Mouse (Mus musculus) liver, embryonic 13.5 days (tissue): Measurements from ENCODE around the gene Chuk. TPM values are rescaled to one million over a fixed set of nuclear protein-coding genes. Genes with fewer than 3 reads are reported as not detected.
"Not testable (repeated sequence)": the region's sequence is repeated elsewhere in the genome, so short reads cannot be mapped to it uniquely, and the experiment has no call there.

ENCODE experiments used
- ATAC-seq: fragments of 200-750 bp; cut with Nextera tagmentation; 2 replicates; pipeline ENCODE4 v1.8.0; 2017; ENCODE audit warnings: low read depth, mild to moderate bottlenecking, moderate number of reproducible peaks, moderate library complexity
- DNase-seq: peaks from one replicate; pipeline ENCODE4 v3.0.0; 2022
- H3K27ac ChIP-seq: fragments of 300-500 bp; sonication (generic); 2 replicates; pipeline ENCODE4 v1.5.1; 2015; ENCODE audit warnings: moderate library complexity, mild to moderate bottlenecking, inconsistent platforms
- H3K27me3 ChIP-seq: fragments of 300-500 bp; sonication (generic); 2 replicates; pipeline ENCODE4 v1.6.1; 2015; ENCODE audit warnings: mild to moderate bottlenecking, inconsistent platforms
- H3K36me3 ChIP-seq: fragments of 300-500 bp; sonication (generic); 2 replicates; pipeline ENCODE4 v1.6.1; 2015; ENCODE audit warnings: mild to moderate bottlenecking, inconsistent platforms
- H3K4me1 ChIP-seq: fragments of 300-500 bp; sonication (generic); replicated peaks from 2 replicates; pipeline ENCODE4 v1.6.1; 2015; ENCODE audit warnings: inconsistent platforms
- H3K4me2 ChIP-seq: fragments of 300-500 bp; sonication (generic); 2 replicates; pipeline ENCODE4 v1.6.1; 2015; ENCODE audit warnings: inconsistent platforms, mild to moderate bottlenecking, moderate library complexity
- H3K4me3 ChIP-seq: fragments of 300-500 bp; sonication (generic); replicated peaks from 2 replicates; pipeline ENCODE4 v1.5.1; 2015; ENCODE audit warnings: mild to moderate bottlenecking, inconsistent platforms
- H3K9ac ChIP-seq: fragments of 300-500 bp; sonication (generic); 2 replicates; pipeline ENCODE4 v1.6.1; 2015; ENCODE audit warnings: mild to moderate bottlenecking, inconsistent platforms
- H3K9me3 ChIP-seq: fragments of 300-500 bp; sonication (generic); replicated peaks from 2 replicates; pipeline ENCODE4 v1.6.1; 2016; ENCODE audit warnings: inconsistent platforms
- WGBS: fragments of 180-500 bp; shearing (Covaris S2); methylation state at CpG from one replicate; pipeline ENCODE4 v1.1.7; 2015; ENCODE audit not compliant: insufficient replicate concordance; 5-methylcytosine and 5-hydroxymethylcytosine counted together
- polyA plus RNA-seq: library from polyadenylated mRNA; unstranded; fragments of >200 nt; fragmentation: Nextera tagmentation; extraction: Ambion mirVana; gene quantifications from 2 replicates; pipeline ENCODE4 v1.2.1, GENCODE M21; 2015

Chuk gene
- polyA plus RNA-seq, 1 experiment from 2014 or later = 21.2 TPM

DNA sequence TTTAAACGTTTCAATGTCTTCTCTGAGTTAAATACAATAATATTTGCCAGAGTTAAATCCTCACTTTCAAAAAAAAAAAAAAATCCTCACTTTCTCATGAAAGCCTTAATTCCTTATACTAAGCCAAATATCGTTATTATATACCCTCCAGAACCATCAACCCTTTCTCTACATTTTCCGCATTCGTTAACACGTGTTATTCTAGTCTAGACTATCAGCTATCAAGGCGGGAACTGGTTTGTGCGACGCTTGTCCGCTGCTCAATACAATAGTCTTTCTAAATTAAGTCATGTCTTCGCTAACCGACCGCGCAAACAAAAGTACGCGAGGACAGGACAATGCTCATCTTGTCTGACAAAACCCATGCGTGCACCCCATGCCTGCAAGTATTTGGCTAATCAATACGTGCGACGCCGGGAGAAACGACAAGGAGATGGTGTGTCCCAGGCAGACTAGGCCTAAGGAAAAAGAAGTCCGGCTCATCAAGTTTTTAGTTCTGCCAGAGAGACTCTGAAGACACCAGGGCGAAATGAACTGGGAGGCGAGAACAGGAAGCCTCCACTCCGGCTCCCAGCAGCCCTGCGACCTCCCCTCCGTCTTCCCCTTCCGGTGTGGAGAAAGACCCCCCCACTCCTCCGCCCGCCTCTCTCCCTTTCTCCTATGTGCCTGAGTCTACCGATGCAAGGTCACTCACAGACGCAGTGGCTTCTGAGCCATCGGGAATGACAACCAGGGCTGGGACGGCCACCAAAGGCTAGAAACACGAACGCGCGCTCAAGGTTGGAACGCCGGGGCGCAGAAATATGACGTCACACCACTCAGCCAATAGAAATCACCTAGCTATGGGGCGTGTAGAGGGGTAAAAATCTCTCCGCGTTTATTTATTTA lies 28.0 kb upstream of the Chuk start, which contains the start of gene Cwf19l1:
Gene Cwf19l1 (minus strand): TSS at position 805 of the 888 bp plus-strand sequence.
- WGBS = under 1% methylated on average over 45 of the region's 45 CpGs
- H3K9ac ChIP-seq = peak within 1 kb of the TSS; percentile 78
- peak within 1 kb of the TSS; percentile 79 for H3K27ac ChIP-seq
- ATAC-seq (peak; percentile 83), DNase-seq (peak; percentile 66)
- peak within 1 kb of the TSS; percentile 73 for H3K4me2 ChIP-seq
- H3K27me3 ChIP-seq = no peaks in the 10 kb centered on the region
- H3K4me1 ChIP-seq = peaks cover 22% of the 10 kb centered on the region
- H3K9me3 ChIP-seq = no peaks in the 10 kb centered on the region
- H3K36me3 ChIP-seq = peaks cover 44% of the 10 kb centered on the region
- H3K4me3 ChIP-seq = peak within 1 kb of the TSS; percentile 74

DNA sequence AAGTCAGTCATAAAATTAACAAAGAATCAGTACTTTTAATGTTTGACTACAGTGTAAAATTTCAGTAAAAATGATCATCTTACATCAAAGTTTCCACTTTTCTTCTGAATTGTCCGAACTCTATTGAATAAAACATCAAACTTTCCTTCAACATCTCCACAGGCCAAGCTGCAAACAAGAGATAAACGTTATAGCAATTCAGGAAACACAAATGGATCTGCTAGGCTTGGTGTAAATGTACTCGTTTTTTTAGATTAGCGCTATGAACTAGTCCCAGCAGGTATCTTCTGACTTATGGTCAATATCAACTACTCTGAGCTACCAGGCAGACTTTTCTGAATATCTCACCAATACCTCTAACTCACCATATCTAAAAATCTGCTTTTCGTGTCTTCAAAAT lies 25.6 kb upstream of the Chuk start:
- Histone ChIP-seq H3K4me1 (peaks cover 22% of the 10 kb centered on the region), H3K9ac (no peak overlapping the region), H3K4me2 (no peak overlapping the region), H3K27me3 (no peaks in the 10 kb centered on the region), H3K27ac (no peak overlapping the region), H3K4me3 (no peak overlapping the region), H3K9me3 (no peaks in the 10 kb centered on the region), H3K36me3 (peaks cover 50% of the 10 kb centered on the region)
- ATAC-seq (no peak), DNase-seq (no peak)
- WGBS = 68% methylated on average over 5 of the region's 5 CpGs

DNA sequence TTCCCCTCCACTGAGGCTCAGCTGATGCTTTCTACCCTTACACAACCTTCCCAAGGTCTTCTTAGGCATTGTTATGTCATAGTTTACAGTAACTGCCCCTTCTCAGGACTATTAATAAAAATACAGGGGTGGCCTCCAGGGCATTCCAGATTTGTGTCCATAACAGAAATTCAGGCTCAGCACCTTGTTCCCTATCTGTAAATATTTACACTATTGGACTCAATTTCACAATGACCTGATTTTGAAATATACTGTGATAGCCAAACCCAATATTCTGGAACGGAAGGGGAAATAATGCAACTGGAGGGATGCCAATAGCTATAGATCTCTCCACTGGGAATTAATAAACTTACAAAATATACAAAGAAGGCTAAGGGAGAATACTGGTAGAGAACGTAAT lies 21.3 kb upstream of the Chuk start:
- no peaks in the 10 kb centered on the region for H3K27me3 ChIP-seq
- H3K9me3 ChIP-seq = no peaks in the 10 kb centered on the region
- H3K9ac ChIP-seq = no peak overlapping the region
- H3K4me1 ChIP-seq = peaks cover 4% of the 10 kb centered on the region; the same call in 1 of the 2 replicates
- H3K27ac ChIP-seq = no peak overlapping the region
- WGBS = 81% methylated on average over 2 of the region's 2 CpGs
- DNase-seq (no peak), ATAC-seq (no peak)
- H3K4me2 ChIP-seq = no peak overlapping the region
- peaks cover 89% of the 10 kb centered on the region for H3K36me3 ChIP-seq
- H3K4me3 ChIP-seq = no peak overlapping the region

DNA sequence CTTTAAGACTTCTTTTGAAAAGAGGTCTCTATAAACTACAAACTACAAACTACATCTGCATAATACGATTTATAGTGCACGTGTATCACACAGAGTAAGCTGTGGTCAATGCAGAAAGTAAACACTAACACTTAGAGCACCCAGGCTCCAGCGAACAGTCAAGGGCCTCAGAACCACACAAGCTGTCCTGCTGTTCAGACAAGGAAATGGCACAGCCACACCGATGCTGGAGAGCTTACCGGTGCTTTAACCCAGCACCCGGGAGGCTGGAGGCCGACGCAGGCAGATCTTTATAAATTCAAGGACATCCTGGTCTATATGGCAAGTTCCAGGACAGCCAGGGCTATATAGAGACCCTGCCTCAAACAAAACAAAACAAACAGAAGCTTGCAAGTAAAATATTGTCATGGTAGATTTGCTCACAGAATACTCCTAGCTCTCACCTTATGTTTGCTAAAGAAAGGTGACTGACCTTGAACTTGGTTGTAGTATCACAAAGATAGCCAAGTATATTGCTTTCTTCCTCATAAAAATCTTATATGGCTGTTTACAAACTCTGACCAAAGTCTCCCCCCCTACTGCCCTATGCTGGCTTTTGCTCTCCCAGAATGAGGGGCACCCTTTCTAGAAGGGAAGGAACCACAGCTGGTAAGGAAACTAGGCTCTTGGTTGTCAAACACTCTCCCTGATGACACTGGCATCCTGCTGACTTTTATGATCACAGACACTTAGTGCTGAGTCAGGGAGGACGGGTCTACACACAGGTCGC lies 20.6 kb upstream of the Chuk start:
- DNase-seq = no peak
- ATAC-seq = no peak

DNA sequence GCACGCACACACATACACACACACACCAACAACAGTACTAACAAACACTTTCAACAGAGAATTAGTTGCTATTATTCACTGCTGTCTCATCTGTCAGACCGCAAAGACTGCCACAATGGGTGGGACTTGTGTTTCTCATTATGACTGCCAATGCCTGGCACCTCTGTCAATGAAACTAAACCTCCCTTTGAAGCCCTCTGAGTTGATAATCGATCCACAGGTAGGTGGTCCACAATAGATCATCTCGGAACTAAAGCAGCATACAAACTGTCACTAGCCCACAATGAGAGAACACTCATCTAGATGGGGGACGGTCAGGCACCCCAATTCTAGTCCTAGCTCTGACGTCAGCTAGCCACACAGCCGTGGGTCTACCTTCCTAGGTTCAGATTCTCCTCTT lies 13.9 kb upstream of the Chuk start:
- Histone ChIP-seq H3K9ac (no peak overlapping the region), H3K27ac (no peak overlapping the region), H3K4me2 (no peak overlapping the region), H3K4me1 (0 out of 2 replicates have a peak, but pooled peaks cover 3% of the 10 kb centered on the region), H3K4me3 (no peak overlapping the region), H3K9me3 (no peaks in the 10 kb centered on the region), H3K36me3 (peaks cover 92% of the 10 kb centered on the region), H3K27me3 (no peaks in the 10 kb centered on the region)
- ATAC-seq (no peak), DNase-seq (no peak)
- WGBS = 87% methylated on average over 7 of the region's 7 CpGs

More for the DNA sequence above, 20.6 kb upstream of the Chuk start:
- 87% methylated on average over 10 of the region's 10 CpGs for WGBS
- Histone ChIP-seq H3K9me3 (no peaks in the 10 kb centered on the region), H3K27me3 (no peaks in the 10 kb centered on the region), H3K27ac (no peak overlapping the region), H3K4me3 (no peak overlapping the region), H3K9ac (no peak overlapping the region), H3K36me3 (peaks cover 91% of the 10 kb centered on the region), H3K4me1 (no peaks in the 10 kb centered on the region), H3K4me2 (no peak overlapping the region)

DNA sequence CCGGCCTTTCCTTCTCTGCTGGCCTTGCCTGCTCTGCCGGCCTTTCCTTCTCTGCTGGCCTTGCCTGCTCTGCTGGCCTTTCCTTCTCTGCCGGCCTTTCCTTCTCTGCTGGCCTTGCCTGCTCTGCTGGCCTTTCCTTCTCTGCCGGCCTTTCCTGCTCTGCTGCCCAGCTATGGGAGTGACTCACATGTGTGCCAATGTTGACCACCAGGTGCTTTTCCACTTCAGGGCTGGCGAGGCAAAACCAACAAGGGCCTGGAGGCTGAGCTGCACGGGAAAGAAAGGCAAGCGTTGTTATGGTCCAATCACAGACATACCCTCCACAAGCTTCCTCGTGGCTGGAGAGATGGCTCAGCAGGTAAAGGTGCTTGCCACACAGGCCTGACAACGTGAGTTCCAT lies 13.4 kb upstream of the Chuk start:
- ATAC-seq, H3K4me3 ChIP-seq, H3K9me3 ChIP-seq, H3K4me1 ChIP-seq, H3K27ac ChIP-seq, H3K4me2 ChIP-seq, DNase-seq, H3K27me3 ChIP-seq, H3K9ac ChIP-seq: not testable (repeated sequence)
- H3K36me3 ChIP-seq = peaks cover 94% of the 10 kb centered on the region
- 85% methylated on average over 9 of the region's 9 CpGs for WGBS

DNA sequence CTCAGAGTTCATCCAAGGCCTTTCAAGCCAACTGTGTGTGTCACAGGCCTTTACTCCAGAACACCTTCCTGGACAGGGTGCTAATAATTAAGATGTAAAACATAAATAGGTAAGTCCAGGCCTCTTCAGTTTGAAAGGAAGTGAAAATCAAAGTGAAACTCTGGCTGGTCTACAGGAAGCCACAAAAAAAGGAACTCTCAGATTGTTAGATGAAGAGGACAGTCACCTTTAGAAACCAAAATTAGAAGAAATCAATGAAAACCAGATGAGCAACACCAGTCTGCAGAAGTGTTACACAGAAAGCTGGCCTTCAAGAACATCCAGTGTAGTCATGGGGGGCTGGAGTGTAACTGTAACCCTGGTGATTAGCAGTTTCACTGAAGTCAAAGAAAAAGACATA lies 10.5 kb upstream of the Chuk start:
- Histone ChIP-seq H3K9me3 (no peaks in the 10 kb centered on the region), H3K27ac (no peak overlapping the region), H3K9ac (no peak overlapping the region), H3K27me3 (no peaks in the 10 kb centered on the region), H3K4me1 (0 out of 2 replicates have a peak, but pooled peaks cover 3% of the 10 kb centered on the region), H3K4me2 (no peak overlapping the region), H3K36me3 (peaks cover 92% of the 10 kb centered on the region), H3K4me3 (no peak overlapping the region)
- ATAC-seq (no peak), DNase-seq (no peak)

DNA sequence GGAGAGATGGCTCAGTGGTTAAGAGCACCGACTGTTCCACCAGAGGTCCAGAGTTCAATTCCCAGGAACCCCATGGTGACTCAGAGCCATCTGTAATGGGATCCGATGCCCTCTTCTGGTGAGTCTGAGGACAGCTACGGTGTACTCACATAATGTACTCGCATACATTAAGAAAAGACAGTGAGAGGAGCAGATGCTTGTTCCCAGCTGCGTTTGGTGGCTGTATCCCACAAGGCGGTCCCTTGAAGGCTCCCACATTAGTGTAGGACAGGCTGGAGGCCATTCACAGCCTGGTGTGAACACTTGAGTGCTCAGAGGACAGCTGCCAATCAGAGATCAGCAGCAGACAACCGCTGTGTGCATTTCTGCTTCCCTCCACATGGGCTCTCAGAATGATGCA lies 4.4 kb upstream of the Chuk start:
- H3K27me3 ChIP-seq = no peaks in the 10 kb centered on the region
- no peak overlapping the region for H3K27ac ChIP-seq
- no peak overlapping the region for H3K4me2 ChIP-seq
- 56% methylated on average over 7 of the region's 7 CpGs for WGBS
- H3K9ac ChIP-seq = no peak overlapping the region
- H3K4me1 ChIP-seq = peaks cover 11% of the 10 kb centered on the region
- H3K9me3 ChIP-seq = no peaks in the 10 kb centered on the region
- DNase-seq (no peak), ATAC-seq (no peak)
- H3K36me3 ChIP-seq = peaks cover 75% of the 10 kb centered on the region
- no peak overlapping the region for H3K4me3 ChIP-seq

DNA sequence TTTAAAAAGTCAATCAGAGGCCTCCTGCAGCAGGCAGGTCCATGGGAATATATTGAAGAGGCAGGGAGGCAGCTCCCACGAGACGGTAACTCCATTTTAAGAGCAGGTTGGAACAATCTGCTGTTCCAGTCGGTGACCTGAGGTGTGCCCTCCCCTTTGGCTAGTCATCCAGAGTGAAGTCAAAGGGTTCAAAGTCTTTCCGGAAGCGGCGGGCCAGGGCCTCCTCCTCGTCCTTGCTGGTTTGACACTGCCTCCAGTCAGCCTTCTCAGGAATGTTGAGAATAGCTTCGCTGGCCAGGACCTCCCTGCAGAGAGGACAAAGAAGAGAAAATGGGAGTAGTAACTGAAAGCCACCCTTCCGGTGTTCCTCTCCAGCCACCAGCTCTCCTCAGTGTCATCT lies 3.1 kb upstream of the Chuk start:
- no peak overlapping the region for H3K4me3 ChIP-seq
- no peak overlapping the region for H3K27ac ChIP-seq
- WGBS = 74% methylated on average over 9 of the region's 9 CpGs
- H3K36me3 ChIP-seq = peaks cover 62% of the 10 kb centered on the region
- H3K27me3 ChIP-seq = no peaks in the 10 kb centered on the region
- ATAC-seq (no peak), DNase-seq (no peak)
- no peak overlapping the region for H3K4me2 ChIP-seq
- H3K4me1 ChIP-seq = peaks cover 25% of the 10 kb centered on the region
- no peak overlapping the region for H3K9ac ChIP-seq
- no peaks in the 10 kb centered on the region for H3K9me3 ChIP-seq

DNA sequence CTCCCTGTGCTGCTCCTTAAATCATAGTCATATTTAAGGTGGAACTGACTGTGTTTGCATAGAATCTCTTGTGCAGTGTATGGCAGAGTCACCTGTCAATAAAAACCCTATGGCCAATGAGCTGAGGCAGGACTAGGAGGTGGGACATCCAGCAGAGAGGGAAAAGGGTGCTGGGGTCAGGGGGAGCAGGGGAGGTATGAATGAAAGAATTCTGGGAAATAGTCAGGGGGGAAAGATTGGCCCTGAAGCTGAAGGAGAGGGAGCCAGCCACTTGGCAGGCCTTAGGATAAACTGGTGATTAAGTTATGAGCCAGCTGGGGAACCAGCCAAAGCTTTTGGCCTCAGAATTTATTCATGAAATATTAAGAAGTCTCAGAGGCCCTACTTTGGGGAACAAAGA lies 1.7 kb upstream of the Chuk start:
- peaks cover 49% of the 10 kb centered on the region for H3K36me3 ChIP-seq
- no peaks in the 10 kb centered on the region for H3K27me3 ChIP-seq
- H3K27ac ChIP-seq = no peak overlapping the region
- no peaks in the 10 kb centered on the region for H3K9me3 ChIP-seq
- no peak overlapping the region for H3K9ac ChIP-seq
- ATAC-seq = no peak
- no peak overlapping the region for H3K4me3 ChIP-seq
- no peak for DNase-seq
- H3K4me1 ChIP-seq = peaks cover 37% of the 10 kb centered on the region
- no peak overlapping the region for H3K4me2 ChIP-seq

DNA sequence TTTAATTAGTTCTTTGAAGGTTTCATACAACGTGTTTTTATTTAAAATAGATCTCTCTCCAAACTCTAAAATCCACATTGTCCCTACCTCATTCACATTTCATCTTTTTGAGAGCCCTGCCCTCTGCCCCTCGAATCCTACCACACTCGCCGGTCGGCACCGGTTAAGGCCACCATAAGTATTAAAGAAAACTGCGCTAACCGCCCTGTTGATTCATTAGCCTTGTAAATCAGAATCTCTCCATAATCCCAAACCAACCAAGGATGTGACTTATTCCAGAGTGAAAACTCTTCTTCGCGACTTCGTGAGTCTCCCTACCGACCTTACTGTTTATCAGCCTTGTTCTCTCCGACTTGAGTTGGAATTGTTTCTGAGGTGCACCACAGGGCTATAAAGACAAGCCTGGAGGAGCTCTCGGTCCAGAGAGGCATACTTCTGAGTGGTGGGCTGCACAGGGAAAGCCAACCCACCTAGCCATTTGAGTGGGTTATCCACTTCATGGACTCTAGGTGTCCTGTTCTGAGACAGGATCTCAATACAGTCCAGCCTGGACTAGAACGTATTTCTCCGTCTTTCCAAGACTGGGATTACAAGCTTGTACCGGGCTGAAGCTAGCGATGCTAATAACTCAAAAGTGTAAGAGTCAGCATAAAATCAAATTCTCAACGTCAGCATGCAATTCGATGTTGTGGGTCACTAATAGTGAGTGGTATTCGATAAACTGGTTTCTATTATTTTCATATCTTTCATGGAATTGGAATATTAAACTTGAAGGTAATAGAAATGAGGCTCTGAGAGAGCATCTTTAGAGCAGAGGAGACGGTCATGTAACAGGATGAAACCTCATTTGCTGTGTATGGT lies 611 bp upstream of the Chuk start:
- H3K4me1 ChIP-seq = peaks cover 37% of the 10 kb centered on the region
- ATAC-seq = peak; percentile 27; the same call in 1 of the 2 replicates
- DNase-seq = no peak
- WGBS = 31% methylated on average over 22 of the region's 22 CpGs
- peaks cover 40% of the 10 kb centered on the region for H3K36me3 ChIP-seq
- no peaks in the 10 kb centered on the region for H3K9me3 ChIP-seq
- peak overlapping the region; percentile 94 for H3K9ac ChIP-seq
- H3K4me3 ChIP-seq = peak overlapping the region; percentile 86
- H3K27me3 ChIP-seq = no peaks in the 10 kb centered on the region
- H3K4me2 ChIP-seq = peak overlapping the region; percentile 85
- H3K27ac ChIP-seq = 0 out of 2 replicates have a peak overlapping the region, but pooled peaks have one; percentile 53
